Mouse (Mus musculus): ENCODE measurements around the gene Cnnm2.

GRCm38 (mm10) chr19:46784038-46784437, 22.6 kb downstream of the Cnnm2 start:
- TF ChIP-seq POLR2A (IDR thresholded peaks at IDR 0.05; ENCODE audit: extremely low read depth, insufficient read depth, low read length) (no peak), CTCF (IDR thresholded peaks at IDR 0.05; ENCODE audit: extremely low read depth, insufficient read depth, low read length) (no peak)

All from cortical plate, adult 2 months (tissue).